Mouse (Mus musculus) stomach, embryonic 15.5 days (tissue): ENCODE data around the gene Tet3. TPM values are rescaled to one million over a fixed set of nuclear protein-coding genes. Genes with fewer than 3 reads are reported as not detected.

Experiments
- ATAC-seq: fragments of 200-750 bp; cut with Nextera tagmentation; 2 replicates; pipeline ENCODE4 v1.8.0; 2017; ENCODE audit warnings: low read depth, moderate number of reproducible peaks, moderate TSS enrichment; ENCODE audit not compliant: insufficient read depth, low FRiP score
- H3K27ac ChIP-seq: fragments of 300-500 bp; sonication (generic); 2 replicates; pipeline ENCODE4 v1.5.1; 2015; ENCODE audit warnings: mild to moderate bottlenecking, inconsistent platforms
- H3K27me3 ChIP-seq: fragments of 300-500 bp; sonication (generic); replicated peaks from 2 replicates; pipeline ENCODE4 v1.6.1; 2015; ENCODE audit warnings: inconsistent platforms
- H3K36me3 ChIP-seq: fragments of 300-500 bp; sonication (generic); 2 replicates; pipeline ENCODE4 v1.6.1; 2015; ENCODE audit warnings: inconsistent platforms
- H3K4me1 ChIP-seq: fragments of 300-500 bp; sonication (generic); 2 replicates; pipeline ENCODE4 v1.6.1; 2015; ENCODE audit warnings: inconsistent platforms
- H3K4me2 ChIP-seq: fragments of 300-500 bp; sonication (generic); 2 replicates; pipeline ENCODE4 v1.6.1; 2015; ENCODE audit warnings: mild to moderate bottlenecking, inconsistent platforms
- H3K4me3 ChIP-seq: fragments of 300-500 bp; sonication (generic); replicated peaks from 2 replicates; pipeline ENCODE4 v1.5.1; 2015; ENCODE audit warnings: inconsistent platforms
- H3K9ac ChIP-seq: fragments of 300-500 bp; sonication (generic); 2 replicates; pipeline ENCODE4 v1.6.1; 2015; ENCODE audit warnings: inconsistent platforms
- H3K9me3 ChIP-seq: fragments of 300-500 bp; sonication (generic); 2 replicates; pipeline ENCODE4 v1.6.1; 2016; ENCODE audit warnings: inconsistent platforms
- WGBS: fragments of 180-500 bp; shearing (Covaris S2); methylation state at CpG from one replicate; pipeline ENCODE4 v1.1.7; 2015; 5-methylcytosine and 5-hydroxymethylcytosine counted together
- polyA plus RNA-seq: library from polyadenylated mRNA; unstranded; fragments of >200 nt; fragmentation: Nextera tagmentation; extraction: Ambion mirVana; gene quantifications from 2 replicates; pipeline ENCODE4 v1.2.1, GENCODE M21; 2015

Tet3 gene
- polyA plus RNA-seq, 1 experiment from 2014 or later: 39.6 TPM

- WGBS: 83% methylated on average over 9 of the region's 9 CpGs
Observed at GRCm38 (mm10) chr6:83496009-83496752, 37.3 kb upstream of the Tet3 start.

GRCm38 (mm10) chr6:83490622-83491021 is 31.7 kb upstream of the Tet3 start:
- Histone ChIP-seq H3K27ac (no peak overlapping the region), H3K4me3 (no peak overlapping the region), H3K4me2 (no peak overlapping the region), H3K9ac (no peak overlapping the region), H3K27me3 (no peaks in the 10 kb centered on the region), H3K9me3 (no peaks in the 10 kb centered on the region), H3K36me3 (peaks cover 18% of the 10 kb centered on the region; the same call in 1 of the 2 replicates), H3K4me1 (no peaks in the 10 kb centered on the region)
- 65% methylated on average over 4 of the region's 4 CpGs for WGBS
- no peak for ATAC-seq

More at GRCm38 (mm10) chr6:83496009-83496752, 37.3 kb upstream of the Tet3 start:
- Histone ChIP-seq H3K27me3 (no peaks in the 10 kb centered on the region), H3K9ac (no peak overlapping the region), H3K27ac (no peak overlapping the region), H3K9me3 (no peaks in the 10 kb centered on the region), H3K4me3 (no peak overlapping the region), H3K4me2 (no peak overlapping the region), H3K36me3 (no peaks in the 10 kb centered on the region; the same call in 1 of the 2 replicates), H3K4me1 (0 out of 2 replicates have a peak, but pooled peaks cover 3% of the 10 kb centered on the region)
- no peak for ATAC-seq

- Histone ChIP-seq H3K9me3 (no peaks in the 10 kb centered on the region), H3K27ac (no peak overlapping the region), H3K36me3 (peaks cover 20% of the 10 kb centered on the region; the same call in 1 of the 2 replicates), H3K4me3 (no peak overlapping the region), H3K9ac (no peak overlapping the region), H3K4me1 (no peaks in the 10 kb centered on the region), H3K4me2 (no peak overlapping the region), H3K27me3 (no peaks in the 10 kb centered on the region)
- 86% methylated on average over 5 of the region's 5 CpGs for WGBS
- ATAC-seq: no peak
Observed at GRCm38 (mm10) chr6:83488200-83488599, 29.3 kb upstream of the Tet3 start.

GRCm38 (mm10) chr6:83487298-83487697 is 28.4 kb upstream of the Tet3 start:
- H3K4me3 ChIP-seq: no peak overlapping the region
- no peaks in the 10 kb centered on the region for H3K9me3 ChIP-seq
- no peak overlapping the region for H3K27ac ChIP-seq
- no peaks in the 10 kb centered on the region for H3K27me3 ChIP-seq
- H3K4me1 ChIP-seq: 0 out of 2 replicates have a peak, but pooled peaks cover 3% of the 10 kb centered on the region
- no peak overlapping the region for H3K4me2 ChIP-seq
- no peak overlapping the region for H3K9ac ChIP-seq
- ATAC-seq: no peak
- peaks cover 20% of the 10 kb centered on the region; the same call in 1 of the 2 replicates for H3K36me3 ChIP-seq
- 84% methylated on average over 4 of the region's 4 CpGs for WGBS

GRCm38 (mm10) chr6:83485854-83486253 is 27.0 kb upstream of the Tet3 start:
- peaks cover 29% of the 10 kb centered on the region for H3K36me3 ChIP-seq

GRCm38 (mm10) chr6:83483776-83484175 is 24.9 kb upstream of the Tet3 start:
- Histone ChIP-seq H3K4me3 (no peak overlapping the region), H3K36me3 (peaks cover 27% of the 10 kb centered on the region), H3K4me1 (0 out of 2 replicates have a peak, but pooled peaks cover 3% of the 10 kb centered on the region), H3K27ac (no peak overlapping the region), H3K9me3 (no peaks in the 10 kb centered on the region), H3K9ac (no peak overlapping the region), H3K27me3 (no peaks in the 10 kb centered on the region), H3K4me2 (no peak overlapping the region)
- 91% methylated on average over 7 of the region's 7 CpGs for WGBS
- no peak for ATAC-seq

More at GRCm38 (mm10) chr6:83485854-83486253, 27.0 kb upstream of the Tet3 start:
- WGBS: 65% methylated on average over 4 of the region's 4 CpGs
- ATAC-seq: no peak
- no peaks in the 10 kb centered on the region for H3K27me3 ChIP-seq
- no peak overlapping the region for H3K4me3 ChIP-seq
- 0 out of 2 replicates have a peak, but pooled peaks cover 3% of the 10 kb centered on the region for H3K4me1 ChIP-seq
- no peak overlapping the region for H3K4me2 ChIP-seq
- no peaks in the 10 kb centered on the region for H3K9me3 ChIP-seq
- no peak overlapping the region for H3K27ac ChIP-seq
- H3K9ac ChIP-seq: no peak overlapping the region

GRCm38 (mm10) chr6:83482418-83483085 is 23.7 kb upstream of the Tet3 start:
- Histone ChIP-seq H3K4me1 (0 out of 2 replicates have a peak, but pooled peaks cover 3% of the 10 kb centered on the region), H3K4me2 (no peak overlapping the region), H3K36me3 (peaks cover 27% of the 10 kb centered on the region), H3K9ac (no peak overlapping the region), H3K9me3 (no peaks in the 10 kb centered on the region), H3K4me3 (no peak overlapping the region), H3K27me3 (no peaks in the 10 kb centered on the region), H3K27ac (peak overlapping the region; percentile 61)
- 44% methylated on average over 10 of the region's 10 CpGs for WGBS
- ATAC-seq: peak; percentile 35; the same call in 1 of the 2 replicates

GRCm38 (mm10) chr6:83480019-83480655 is 21.3 kb upstream of the Tet3 start:
- Histone ChIP-seq H3K36me3 (peaks cover 15% of the 10 kb centered on the region), H3K4me1 (0 out of 2 replicates have a peak, but pooled peaks cover 3% of the 10 kb centered on the region), H3K9me3 (no peaks in the 10 kb centered on the region), H3K27me3 (no peaks in the 10 kb centered on the region), H3K4me2 (no peak overlapping the region), H3K9ac (no peak overlapping the region), H3K4me3 (no peak overlapping the region), H3K27ac (no peak overlapping the region)
- no peak for ATAC-seq
- 87% methylated on average over 6 of the region's 6 CpGs for WGBS

GRCm38 (mm10) chr6:83479193-83479592 is 20.3 kb upstream of the Tet3 start:
- H3K9me3 ChIP-seq: no peaks in the 10 kb centered on the region
- H3K9ac ChIP-seq: no peak overlapping the region
- H3K27me3 ChIP-seq: no peaks in the 10 kb centered on the region
- no peak for ATAC-seq
- H3K4me2 ChIP-seq: no peak overlapping the region
- H3K36me3 ChIP-seq: peaks cover 15% of the 10 kb centered on the region
- H3K4me3 ChIP-seq: no peak overlapping the region
- WGBS: 62% methylated on average over 2 of the region's 2 CpGs
- H3K27ac ChIP-seq: no peak overlapping the region
- 0 out of 2 replicates have a peak, but pooled peaks cover 3% of the 10 kb centered on the region for H3K4me1 ChIP-seq

- H3K36me3 ChIP-seq: peaks cover 15% of the 10 kb centered on the region
- ATAC-seq: no peak
- no peak overlapping the region for H3K27ac ChIP-seq
- no peak overlapping the region for H3K9ac ChIP-seq
- no peaks in the 10 kb centered on the region for H3K27me3 ChIP-seq
- 0 out of 2 replicates have a peak, but pooled peaks cover 3% of the 10 kb centered on the region for H3K4me1 ChIP-seq
- no peaks in the 10 kb centered on the region for H3K9me3 ChIP-seq
- no peak overlapping the region for H3K4me2 ChIP-seq
- no peak overlapping the region for H3K4me3 ChIP-seq
- WGBS: 94% methylated on average over 7 of the region's 7 CpGs
Observed at GRCm38 (mm10) chr6:83478628-83479027, 19.7 kb upstream of the Tet3 start.

- peaks cover 15% of the 10 kb centered on the region for H3K36me3 ChIP-seq
- no peak overlapping the region for H3K27ac ChIP-seq
- no peak overlapping the region for H3K4me2 ChIP-seq
- ATAC-seq: no peak
- no peaks in the 10 kb centered on the region for H3K9me3 ChIP-seq
- H3K9ac ChIP-seq: no peak overlapping the region
- H3K27me3 ChIP-seq: no peaks in the 10 kb centered on the region
- H3K4me1 ChIP-seq: 0 out of 2 replicates have a peak, but pooled peaks cover 3% of the 10 kb centered on the region
- no peak overlapping the region for H3K4me3 ChIP-seq
- WGBS: 66% methylated on average over 4 of the region's 4 CpGs
Observed at GRCm38 (mm10) chr6:83478217-83478616, 19.3 kb upstream of the Tet3 start.
